Mouse (Mus musculus) embryo, embryonic 9.5 days (tissue): Measurements from ENCODE around the gene Tet2.
"Not testable (repeated sequence)": the region's sequence is repeated elsewhere in the genome, so short reads cannot be mapped to it uniquely, and the experiment has no call there.

Experiments
- DNase-seq: peaks from one replicate; pipeline ENCODE4 v3.0.0-alpha.2; 2017; ENCODE audit errors: extremely low spot score

The Tet2 gene

DNA sequence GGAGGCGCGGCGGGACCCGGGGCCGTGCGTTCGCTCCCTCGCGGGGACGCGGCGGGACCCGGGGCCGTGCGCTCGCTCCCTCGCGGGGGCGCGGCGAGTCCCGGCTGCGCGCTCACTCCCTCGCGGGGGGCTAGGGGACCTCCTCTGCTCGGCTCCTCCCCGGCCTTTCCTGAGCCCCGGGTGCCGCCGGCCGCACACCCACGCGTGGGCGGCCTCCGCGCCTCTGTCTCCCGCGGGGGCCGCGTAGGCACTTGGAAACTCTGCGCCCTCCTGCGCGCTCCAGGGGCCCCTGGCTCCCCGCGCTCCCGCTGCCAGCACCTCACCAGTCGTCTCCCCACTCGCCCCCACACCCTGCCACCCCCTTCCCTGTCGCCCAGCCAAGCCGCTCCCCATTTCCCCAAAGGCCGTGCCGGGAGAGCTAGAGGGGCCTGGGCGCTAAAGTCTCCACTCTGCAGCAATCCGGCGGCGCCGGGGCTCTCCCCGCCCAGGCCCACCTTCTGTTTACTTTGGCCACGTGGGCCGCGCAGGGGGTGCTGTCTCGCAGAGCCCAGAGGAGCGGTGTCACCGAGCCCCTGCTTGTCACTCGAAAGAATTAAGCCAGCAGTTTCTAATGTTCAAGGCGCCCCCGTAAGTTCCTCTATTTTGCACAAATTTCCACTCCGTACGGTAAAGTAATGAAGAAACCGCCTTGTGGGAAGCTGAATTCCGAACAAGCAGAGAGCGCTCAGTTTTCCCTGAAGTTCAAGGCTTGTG, at the start of gene Tet2:
Gene Tet2, minus strand, starts transcription at position 589 of the 753 bp plus-strand sequence.
- DNase-seq, result peak; percentile 67

GRCm38 (mm10) chr3:133592995-133593394, 48.1 kb upstream of the Tet2 start:
- DNase-seq, result not testable (repeated sequence)

DNA sequence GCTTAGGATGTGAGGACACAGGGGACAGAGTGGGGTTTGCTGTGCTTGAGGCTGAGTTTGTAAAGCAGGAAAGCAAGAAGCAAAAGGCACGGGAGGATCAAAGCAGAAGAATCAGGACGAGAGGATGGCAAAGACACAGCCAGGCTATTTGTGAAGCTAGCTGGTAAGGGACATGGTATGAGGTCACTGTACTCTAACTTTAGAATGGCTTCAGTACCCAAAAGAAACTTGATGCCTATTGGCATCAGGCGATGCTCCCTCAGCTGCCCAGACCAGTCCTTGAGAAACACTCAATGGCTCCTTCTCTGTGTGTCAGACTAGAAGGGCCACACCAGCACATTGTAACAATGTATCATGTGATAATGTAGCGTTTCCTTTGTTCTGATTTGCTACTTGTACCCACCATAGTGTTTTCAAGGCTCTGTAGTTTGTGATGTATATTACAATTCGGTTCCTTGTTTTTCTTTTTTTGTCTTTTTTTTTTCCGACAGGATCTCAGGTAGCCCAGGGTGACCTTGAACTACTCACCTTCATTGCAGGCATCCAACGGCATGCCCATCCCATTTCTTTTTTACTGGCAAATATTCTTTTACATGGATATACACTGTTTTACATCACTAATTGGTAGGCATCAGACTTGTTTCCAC, 45.7 kb upstream of the Tet2 start:
- no peak for DNase-seq

DNA sequence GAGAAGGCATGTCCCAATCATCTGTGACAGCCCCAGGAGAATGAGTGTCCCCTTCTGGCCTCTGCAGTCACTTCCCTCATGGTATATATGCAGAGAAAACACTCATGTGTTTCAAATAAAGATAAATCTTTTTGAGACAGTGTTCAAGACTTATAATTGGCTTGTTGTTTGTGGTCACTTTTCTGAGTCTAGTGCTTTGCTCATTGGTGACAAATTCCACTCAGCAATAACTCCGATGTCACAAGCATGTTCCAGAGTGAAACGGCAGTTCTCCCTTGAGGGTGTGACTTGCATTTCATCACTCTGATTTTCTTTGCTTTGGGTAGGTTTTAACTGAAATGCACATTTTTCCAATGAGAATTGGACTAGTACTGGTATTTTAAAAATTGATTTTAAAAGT, 40.1 kb upstream of the Tet2 start:
- no peak for DNase-seq

DNA sequence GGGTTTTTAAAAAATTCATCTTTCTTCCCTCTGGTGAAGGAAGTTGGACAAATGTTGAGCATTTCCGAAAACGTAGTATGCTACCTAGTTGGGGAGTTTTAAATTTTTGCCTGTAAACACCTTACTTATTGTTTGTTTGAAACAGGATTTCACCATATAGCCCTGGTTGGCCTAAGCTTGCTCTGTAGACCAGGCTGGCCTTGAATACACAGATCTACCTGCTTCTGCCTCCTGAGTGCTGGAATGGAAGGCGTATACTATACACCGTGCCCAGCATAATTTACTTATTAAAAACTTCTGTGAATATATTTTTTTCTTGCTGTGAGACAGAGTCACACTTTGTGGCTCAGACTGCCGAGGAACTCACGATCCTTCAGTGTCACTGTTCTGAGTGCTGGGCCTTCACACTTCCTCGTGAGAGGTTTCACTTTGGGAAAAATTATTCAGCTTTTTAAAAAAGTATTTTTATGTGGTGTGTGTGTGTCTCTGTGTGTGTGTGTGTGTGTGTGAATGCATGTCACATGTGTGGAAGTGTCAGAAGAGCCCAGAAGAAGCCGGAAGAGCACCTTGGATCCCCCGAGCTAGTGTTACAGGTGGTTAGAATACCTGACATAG, 38.6 kb upstream of the Tet2 start:
- DNase-seq, result no peak

DNA sequence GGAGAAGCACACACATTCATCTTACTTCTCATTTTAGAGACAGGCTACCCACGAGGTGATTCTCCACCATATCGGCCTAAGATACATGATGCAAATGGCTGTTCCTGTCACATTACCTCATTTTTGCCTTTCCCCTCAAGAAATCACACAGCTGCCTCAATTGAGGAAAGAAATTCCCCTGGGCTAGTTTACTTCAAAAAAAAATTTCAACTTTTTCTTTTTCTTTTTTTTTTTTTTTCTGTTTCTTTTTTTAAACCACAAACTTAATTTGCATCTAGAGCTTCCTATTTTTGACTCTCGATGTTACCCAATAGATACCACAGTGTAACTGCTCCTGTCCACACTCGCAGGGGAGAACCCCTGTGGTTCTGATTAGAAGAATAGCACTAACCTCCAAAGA, 38.0 kb upstream of the Tet2 start:
- no peak for DNase-seq

- DNase-seq, result no peak
Measured at GRCm38 (mm10) chr3:133582096-133582495, 37.2 kb upstream of the Tet2 start.

DNA sequence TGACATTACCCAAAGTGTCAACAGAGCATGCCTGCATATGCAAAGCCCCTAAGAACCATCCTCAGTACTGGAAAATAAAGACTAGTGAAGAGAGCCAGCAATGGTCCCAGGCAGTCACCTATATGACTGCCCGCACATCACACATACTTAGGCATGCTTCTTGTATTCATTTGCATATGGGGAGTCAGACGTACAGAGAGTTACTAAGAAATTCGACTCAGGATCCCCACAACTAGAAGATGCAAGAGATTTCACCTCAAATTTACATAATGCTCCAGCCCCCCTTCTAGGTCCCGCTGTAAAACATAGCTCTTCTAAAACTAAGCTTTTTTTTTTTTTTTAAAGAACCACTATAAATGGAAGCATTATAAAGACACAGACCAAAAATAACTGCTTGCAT, 36.6 kb upstream of the Tet2 start:
- no peak for DNase-seq

GRCm38 (mm10) chr3:133579671-133580070, 34.7 kb upstream of the Tet2 start:
- no peak for DNase-seq

DNA sequence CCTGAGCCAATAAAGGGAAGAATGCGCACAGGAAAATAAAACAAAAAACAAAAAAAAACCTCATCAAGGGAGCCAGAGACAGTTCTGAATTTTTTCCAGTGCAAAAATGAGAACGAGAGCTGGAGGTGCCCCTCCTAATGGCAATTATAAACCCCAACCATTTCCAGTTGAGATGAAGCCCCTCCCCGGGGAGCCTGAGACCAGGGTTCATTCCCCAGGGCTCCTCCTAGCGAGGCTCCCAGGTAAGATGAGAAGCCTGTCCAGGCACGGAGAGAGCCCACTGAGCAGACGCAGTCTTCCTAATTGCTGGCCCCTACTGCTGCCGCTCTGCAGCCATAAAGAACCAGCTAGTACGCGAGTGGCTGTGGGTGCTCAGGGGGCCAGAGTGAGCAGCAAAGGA, 34.2 kb upstream of the Tet2 start:
- DNase-seq, result no peak

- DNase-seq, result no peak
Measured at GRCm38 (mm10) chr3:133574969-133575368, 30.0 kb upstream of the Tet2 start.

DNA sequence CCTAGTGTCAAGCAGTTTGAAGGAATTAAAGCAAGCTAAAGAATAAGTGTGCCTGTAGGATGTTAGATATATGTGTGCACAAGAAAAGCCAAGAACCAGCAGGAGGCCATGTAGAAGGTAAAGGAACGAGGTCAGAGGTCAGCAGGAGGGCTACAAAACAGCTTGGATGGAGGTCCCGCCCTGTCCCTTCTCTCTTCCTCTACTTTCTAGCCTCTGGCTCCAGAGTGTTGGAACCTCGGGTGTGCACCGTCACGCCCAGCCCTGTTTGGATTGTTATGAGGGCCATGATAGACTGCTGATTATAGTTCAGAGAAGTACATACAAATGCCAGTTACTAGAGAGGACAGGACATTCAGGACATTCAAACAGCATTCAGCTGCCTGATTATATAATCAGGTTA, 27.0 kb upstream of the Tet2 start:
- no peak for DNase-seq

GRCm38 (mm10) chr3:133563503-133564205, 18.7 kb upstream of the Tet2 start:
- no peak for DNase-seq

DNA sequence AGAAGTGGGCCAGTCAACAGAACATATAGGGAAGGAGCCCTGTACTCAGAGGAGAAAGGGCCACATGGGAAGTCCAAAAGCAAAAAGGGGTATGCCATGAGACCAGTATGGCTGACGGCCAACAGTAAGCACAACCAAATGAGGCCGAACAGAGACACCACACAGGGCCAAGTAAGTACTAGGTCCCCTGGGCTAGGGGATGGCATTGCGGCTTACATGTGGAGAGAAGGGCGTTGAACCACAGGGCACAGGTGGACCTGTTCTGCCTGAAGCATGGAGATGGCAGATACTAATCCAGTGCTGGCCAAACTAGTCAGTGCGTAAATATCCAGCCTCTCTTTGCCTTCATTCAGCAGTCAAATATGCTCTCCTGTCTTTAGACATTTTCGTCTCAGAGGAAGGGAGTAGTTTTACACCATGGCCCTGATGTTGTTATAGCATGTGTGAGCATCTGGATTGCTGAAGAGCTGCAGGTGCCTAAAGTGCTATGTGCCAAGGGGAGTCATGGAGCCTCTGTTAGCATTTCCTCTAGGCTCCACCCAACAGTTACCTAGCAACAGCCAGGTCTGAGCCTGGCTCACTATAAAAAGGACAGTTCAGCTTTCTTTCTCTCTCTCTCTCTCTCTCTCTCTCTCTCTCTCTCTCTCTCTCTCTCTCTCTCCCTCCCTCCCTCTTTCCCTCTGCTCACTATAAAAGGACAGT, 14.6 kb upstream of the Tet2 start:
- DNase-seq, result no peak

- no peak for DNase-seq
Measured at GRCm38 (mm10) chr3:133557602-133558001, 12.7 kb upstream of the Tet2 start.

DNA sequence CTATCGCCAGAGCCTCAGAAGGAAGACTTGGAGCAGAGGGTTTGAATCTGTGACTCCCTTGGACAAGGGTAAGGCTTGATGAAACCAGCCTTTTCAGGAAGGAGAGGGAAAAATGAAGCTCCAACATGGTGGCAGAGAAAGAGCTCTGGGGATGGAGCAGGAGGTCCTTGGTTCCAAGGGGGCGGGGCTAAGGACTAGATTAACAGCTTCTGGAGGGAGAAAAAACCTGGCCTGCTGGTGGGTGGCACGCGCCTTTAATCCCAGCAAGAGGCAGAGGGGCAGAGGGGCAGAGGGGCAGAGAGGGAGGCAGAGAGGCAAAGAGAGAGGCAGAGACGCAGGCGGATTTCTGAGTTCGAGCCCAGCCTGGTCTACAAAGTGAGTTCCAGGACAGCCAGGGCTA, 12.2 kb upstream of the Tet2 start:
- DNase-seq, result no peak

DNA sequence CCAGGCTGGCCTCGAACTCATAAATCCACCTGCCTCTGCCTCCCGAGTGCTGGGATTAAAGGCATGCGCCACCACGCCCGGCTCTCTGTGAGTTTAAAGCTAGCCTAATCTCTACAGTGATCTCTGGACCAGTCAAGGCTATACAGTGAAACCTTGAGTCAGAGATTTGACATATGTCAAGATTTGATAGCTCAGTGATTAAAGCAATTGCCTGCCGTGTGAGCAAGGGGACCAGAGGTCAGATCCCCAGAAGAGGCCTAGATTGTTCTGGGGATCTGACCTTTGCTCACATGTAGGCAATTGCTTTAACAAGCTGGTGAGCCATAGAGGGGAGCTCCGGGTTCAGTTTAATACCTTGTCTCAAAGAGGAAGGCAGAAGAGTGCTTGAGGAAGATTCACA, 10.4 kb upstream of the Tet2 start:
- no peak for DNase-seq

GRCm38 (mm10) chr3:133554552-133555067, 9.7 kb upstream of the Tet2 start:
- DNase-seq, result no peak

DNA sequence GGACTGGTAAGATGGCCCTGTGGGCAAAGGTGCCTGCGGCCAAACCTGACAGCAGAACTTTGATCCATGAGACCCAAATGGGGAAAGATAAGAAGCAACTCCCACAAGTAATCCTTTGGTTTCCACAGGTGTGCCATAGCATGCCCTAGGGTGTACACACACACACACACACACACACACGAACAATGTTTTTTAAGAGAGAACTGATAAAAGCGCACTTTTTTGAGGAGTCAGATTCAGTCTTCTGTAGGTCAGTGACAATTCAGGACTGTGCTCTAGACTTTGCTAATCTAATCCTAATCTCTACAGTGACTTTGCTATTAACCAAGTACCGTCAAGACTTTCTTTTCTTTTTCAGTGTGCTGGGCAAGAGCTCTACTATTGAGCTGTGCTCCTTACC, 9.2 kb upstream of the Tet2 start:
- no peak for DNase-seq

DNA sequence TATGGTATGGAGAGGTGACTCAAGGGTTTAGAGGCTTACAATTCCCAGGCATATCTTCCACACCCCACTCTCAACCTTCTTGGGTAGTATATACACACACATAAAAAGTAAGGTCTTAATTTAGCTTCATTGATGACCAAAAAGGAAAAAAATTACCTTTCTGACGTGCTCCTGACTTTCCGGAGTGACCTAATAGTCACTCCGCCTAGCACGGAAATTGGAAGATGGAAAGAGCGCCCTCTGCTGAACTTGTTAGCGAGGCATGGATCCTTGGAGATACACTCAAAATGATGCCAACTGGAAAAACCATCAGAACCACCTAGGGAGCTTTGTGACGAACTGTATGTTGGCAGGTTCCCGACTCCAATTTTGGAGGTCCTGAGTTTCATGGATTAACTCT, 7.0 kb upstream of the Tet2 start:
- DNase-seq, result no peak

GRCm38 (mm10) chr3:133549385-133550170, 4.6 kb upstream of the Tet2 start:
- DNase-seq, result no peak
